Mouse (Mus musculus) limb, embryonic 13.5 days (tissue): ENCODE measurements around the gene Anapc2. TPM values are rescaled to one million over a fixed set of nuclear protein-coding genes. Genes with fewer than 3 reads are reported as not detected.

Experiments used
- ATAC-seq: fragments of 200-750 bp; cut with Nextera tagmentation; 2 replicates; pipeline ENCODE4 v1.8.0; 2017; ENCODE audit warnings: low read depth, moderate number of reproducible peaks, moderate TSS enrichment; ENCODE audit not compliant: low FRiP score
- H3K27ac ChIP-seq: fragments of 300-500 bp; sonication (generic); 2 replicates; pipeline ENCODE4 v1.5.1; 2015; ENCODE audit warnings: inconsistent platforms, mild to moderate bottlenecking, moderate library complexity
- H3K27me3 ChIP-seq: fragments of 300-500 bp; sonication (generic); 2 replicates; pipeline ENCODE4 v1.6.1; 2015; ENCODE audit warnings: mild to moderate bottlenecking, inconsistent platforms
- H3K36me3 ChIP-seq: fragments of 300-500 bp; sonication (generic); 2 replicates; pipeline ENCODE4 v1.6.1; 2015; ENCODE audit warnings: inconsistent platforms, mild to moderate bottlenecking, moderate library complexity
- H3K4me1 ChIP-seq: fragments of 300-500 bp; sonication (generic); 2 replicates; pipeline ENCODE4 v1.6.1; 2015; ENCODE audit warnings: inconsistent platforms
- H3K4me2 ChIP-seq: fragments of 300-500 bp; sonication (generic); replicated peaks from 2 replicates; pipeline ENCODE4 v1.6.1; 2015; ENCODE audit warnings: inconsistent platforms, mild to moderate bottlenecking, moderate library complexity
- H3K4me3 ChIP-seq: fragments of 300-500 bp; sonication (generic); 2 replicates; pipeline ENCODE4 v1.5.1; 2015; ENCODE audit warnings: moderate library complexity, mild to moderate bottlenecking, inconsistent platforms
- H3K9ac ChIP-seq: fragments of 300-500 bp; sonication (generic); 2 replicates; pipeline ENCODE4 v1.6.1; 2015; ENCODE audit warnings: mild to moderate bottlenecking, inconsistent platforms
- H3K9me3 ChIP-seq: fragments of 300-500 bp; sonication (generic); 2 replicates; pipeline ENCODE4 v1.6.1; 2016; ENCODE audit warnings: inconsistent platforms
- WGBS: fragments of 180-500 bp; shearing (Covaris S2); methylation state at CpG from one replicate; pipeline ENCODE4 v1.1.7; 2015; 5-methylcytosine and 5-hydroxymethylcytosine counted together
- polyA plus RNA-seq: library from polyadenylated mRNA; unstranded; fragments of >200 nt; fragmentation: Nextera tagmentation; extraction: Ambion mirVana; gene quantifications from 2 replicates; pipeline ENCODE4 v1.2.1, GENCODE M21; 2015

The Anapc2 gene
- polyA plus RNA-seq, 1 experiment from 2014 or later = 154 TPM

DNA sequence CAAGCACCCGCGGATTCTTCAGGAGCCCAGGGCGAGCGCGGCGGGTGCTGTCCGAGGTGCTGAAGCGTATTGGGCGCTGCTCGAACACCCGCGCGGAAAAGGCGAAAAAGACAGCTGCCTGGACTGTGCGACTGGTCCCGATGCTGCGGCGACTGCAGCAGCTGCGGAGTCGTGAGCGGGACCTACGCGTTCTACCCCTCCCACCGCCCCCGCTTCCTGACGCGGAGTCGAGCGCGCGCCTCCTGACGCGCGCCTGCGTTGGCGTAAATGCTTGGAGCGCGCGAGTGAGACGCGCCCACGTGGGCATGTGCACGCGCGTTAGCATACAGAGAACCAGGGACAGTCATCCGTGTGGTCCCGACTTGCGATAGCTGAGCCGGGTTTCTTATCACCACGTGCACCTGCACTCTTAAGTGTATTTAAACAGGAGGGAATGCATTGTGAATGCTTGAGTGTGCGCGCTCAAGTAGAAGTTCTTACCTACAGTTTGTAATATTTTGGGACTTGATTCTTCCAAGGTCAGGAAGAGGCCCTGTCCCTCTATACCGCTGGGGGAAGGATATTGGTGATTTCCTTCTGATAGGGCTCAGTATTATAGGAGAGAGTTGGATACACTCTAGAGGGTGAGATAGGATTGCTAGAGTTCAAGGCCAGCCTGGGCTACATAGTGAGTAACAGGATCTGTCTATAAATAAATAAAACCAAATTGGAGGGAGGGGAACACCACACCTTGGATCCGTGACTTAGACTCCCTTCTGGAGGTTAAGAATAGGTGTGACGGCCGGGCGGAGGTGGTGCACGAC, 46.9 kb downstream of the Anapc2 start, which contains the start of gene Grin1:
Grin1 (minus strand) TSS at position 217 of the 803 bp plus-strand sequence.
- Histone ChIP-seq H3K4me1 (peaks cover 8% of the 10 kb centered on the region), H3K36me3 (no peaks in the 10 kb centered on the region), H3K4me2 (peak within 1 kb of the TSS; percentile 66), H3K9ac (no peak within 1 kb of the TSS), H3K4me3 (peak within 1 kb of the TSS; percentile 36), H3K27me3 (peaks cover 77% of the 10 kb centered on the region), H3K27ac (no peak within 1 kb of the TSS), H3K9me3 (no peaks in the 10 kb centered on the region)
- ATAC-seq = peak; percentile 69
- WGBS = 10% methylated on average over 58 of the region's 58 CpGs

DNA sequence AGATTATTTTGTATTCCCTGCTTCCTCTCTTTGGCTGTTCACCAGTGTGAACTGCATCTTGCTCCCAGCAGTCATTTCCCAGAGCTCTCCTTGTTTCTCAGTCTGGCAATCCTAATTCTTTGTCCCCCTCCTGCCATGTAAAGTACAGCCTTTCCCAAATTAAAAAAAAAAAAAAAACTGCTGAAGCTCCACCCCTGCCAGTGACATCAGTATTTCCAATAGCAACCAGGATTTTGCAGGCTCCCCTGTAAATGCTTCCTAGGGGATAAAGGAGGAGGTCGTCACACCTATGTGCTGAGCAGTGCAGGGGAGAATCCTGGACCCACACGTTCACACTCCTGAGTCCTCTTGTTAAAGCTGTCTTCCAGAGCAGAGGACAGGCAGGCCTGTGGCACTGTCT, 47.8 kb downstream of the Anapc2 start:
- Histone ChIP-seq H3K36me3 (no peaks in the 10 kb centered on the region), H3K9ac (no peak overlapping the region), H3K27me3 (peaks cover 68% of the 10 kb centered on the region), H3K9me3 (no peaks in the 10 kb centered on the region), H3K4me1 (peaks cover 8% of the 10 kb centered on the region), H3K4me2 (no peak overlapping the region), H3K27ac (no peak overlapping the region), H3K4me3 (no peak overlapping the region)
- no peak for ATAC-seq
- 22% methylated on average over 2 of the region's 2 CpGs for WGBS

DNA sequence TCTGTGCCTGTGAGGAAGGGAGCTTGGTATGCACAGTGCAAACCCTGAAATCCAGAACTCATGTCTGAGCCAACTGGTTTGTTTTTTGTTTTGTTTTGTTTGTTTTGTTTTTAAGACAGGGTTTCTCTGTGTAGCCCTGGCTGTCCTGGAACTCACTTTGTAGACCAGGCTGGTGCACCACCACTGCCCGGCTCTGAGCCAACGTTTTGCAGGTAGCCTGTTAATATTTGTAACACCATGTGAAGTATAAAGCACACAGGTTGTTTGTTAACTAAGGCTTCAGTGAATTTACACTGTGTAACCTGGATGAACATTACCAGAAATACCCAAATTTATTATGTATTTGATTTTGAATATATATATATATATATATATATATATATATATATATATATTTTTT, 53.8 kb downstream of the Anapc2 start:
- H3K36me3 ChIP-seq = no peaks in the 10 kb centered on the region
- H3K9ac ChIP-seq = no peak overlapping the region
- H3K27ac ChIP-seq = no peak overlapping the region
- 76% methylated on average over 2 of the region's 2 CpGs for WGBS
- peaks cover 9% of the 10 kb centered on the region for H3K27me3 ChIP-seq
- no peak for ATAC-seq
- no peaks in the 10 kb centered on the region for H3K9me3 ChIP-seq
- H3K4me1 ChIP-seq = peaks cover under 1% of the 10 kb centered on the region; the same call in 1 of the 2 replicates
- H3K4me2 ChIP-seq = no peak overlapping the region
- H3K4me3 ChIP-seq = no peak overlapping the region

DNA sequence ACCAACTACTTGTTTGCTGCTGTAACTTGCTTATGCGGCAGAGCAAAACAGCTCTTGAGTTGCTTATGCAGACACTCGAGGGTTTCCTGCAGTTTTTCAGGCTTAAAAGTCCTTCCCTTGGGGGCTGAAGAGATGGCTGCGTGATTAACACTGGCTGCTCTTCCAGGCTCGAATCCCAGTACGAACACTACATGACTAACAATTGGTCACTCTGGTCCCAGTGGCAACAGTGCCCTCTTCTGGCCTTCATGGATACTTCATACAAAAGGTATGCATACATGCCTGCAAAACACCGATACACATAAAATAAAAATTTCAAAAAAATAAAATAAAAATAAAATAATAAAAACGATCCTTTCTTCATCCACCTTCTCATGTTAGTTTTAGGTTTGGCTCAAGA, 56.2 kb downstream of the Anapc2 start:
- whole genome bisulfite sequencing = 39% methylated on average over 7 of the region's 7 CpGs

DNA sequence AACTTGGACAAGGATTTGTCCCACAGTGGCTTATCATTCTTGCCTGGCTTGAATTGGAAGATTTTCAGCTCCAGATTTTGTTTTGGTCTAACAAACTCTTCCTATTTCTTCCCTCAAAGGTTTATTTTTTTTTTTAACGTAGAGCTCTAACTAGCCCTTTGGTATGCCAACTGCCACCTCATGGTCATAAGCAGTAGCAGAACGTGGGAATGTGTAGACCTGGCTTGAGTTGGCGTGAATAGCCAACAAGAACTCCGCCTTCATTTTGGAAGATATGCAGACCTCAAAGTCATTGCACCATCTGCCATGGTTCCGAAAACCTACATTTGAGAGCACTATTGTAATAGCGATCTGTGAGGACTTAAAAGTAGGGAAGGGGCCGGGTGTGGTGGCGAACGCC, 59.2 kb downstream of the Anapc2 start:
- H3K4me2 ChIP-seq = peak overlapping the region; percentile 71
- ATAC-seq = no peak
- no peak overlapping the region for H3K27ac ChIP-seq
- no peaks in the 10 kb centered on the region for H3K9me3 ChIP-seq
- H3K36me3 ChIP-seq = peaks cover 28% of the 10 kb centered on the region
- peak overlapping the region; percentile 92 for H3K4me3 ChIP-seq
- peaks cover 20% of the 10 kb centered on the region for H3K4me1 ChIP-seq
- no peaks in the 10 kb centered on the region for H3K27me3 ChIP-seq
- H3K9ac ChIP-seq = peak overlapping the region; percentile 91
- WGBS = 62% methylated on average over 9 of the region's 9 CpGs

More for the DNA sequence above, 56.2 kb downstream of the Anapc2 start:
- Histone ChIP-seq H3K4me2 (no peak overlapping the region), H3K9me3 (no peaks in the 10 kb centered on the region), H3K4me1 (peaks cover 12% of the 10 kb centered on the region), H3K36me3 (no peaks in the 10 kb centered on the region), H3K4me3 (no peak overlapping the region), H3K27me3 (no peaks in the 10 kb centered on the region), H3K9ac (no peak overlapping the region), H3K27ac (no peak overlapping the region)
- ATAC-seq = no peak

DNA sequence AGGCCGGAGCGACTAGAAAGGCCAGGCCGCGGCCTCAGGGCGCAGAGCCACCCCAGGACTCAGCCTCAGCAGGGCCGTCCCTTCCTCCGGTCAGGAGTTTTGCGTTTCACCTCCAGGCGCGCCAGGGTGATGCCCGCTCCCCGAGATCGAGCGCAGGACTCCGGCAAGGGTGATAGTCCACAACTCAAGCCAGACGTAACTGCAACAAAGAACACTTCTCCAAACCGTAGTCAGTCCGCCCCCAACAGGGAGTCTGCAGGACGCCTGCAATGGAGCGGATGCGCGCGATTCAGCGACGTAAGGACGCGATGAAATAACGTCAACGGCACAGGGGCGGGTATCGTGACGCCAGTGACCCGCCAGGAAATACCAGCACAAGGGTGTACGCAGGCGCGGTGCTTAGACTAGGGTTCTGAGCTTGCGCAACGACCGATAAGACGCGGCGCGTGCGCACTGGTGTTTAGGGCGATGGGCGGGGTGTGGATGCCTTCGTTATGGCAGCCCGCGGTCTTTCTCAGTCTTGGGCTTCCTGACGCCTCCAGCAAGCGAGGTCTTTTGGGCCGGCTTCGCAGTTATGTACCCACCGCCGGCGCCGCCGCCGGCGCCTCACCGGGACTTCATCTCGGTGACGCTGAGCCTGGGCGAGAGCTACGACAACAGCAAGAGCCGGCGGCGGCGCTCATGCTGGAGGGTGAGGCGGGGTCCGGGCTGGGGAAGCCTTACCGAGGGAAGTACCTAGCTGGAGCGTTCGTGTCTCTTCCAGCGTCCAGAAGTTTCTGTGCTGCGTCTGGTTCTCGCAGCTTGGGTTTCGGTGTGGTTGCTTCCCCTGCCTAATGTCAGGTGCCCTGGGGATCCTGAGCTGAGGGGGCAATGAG, 60.2 kb downstream of the Anapc2 start, which contains the start of gene Man1b1:
Man1b1 (plus strand) TSS at position 53 of the 875 bp plus-strand sequence.
- Histone ChIP-seq H3K27me3 (no peaks in the 10 kb centered on the region), H3K4me1 (peaks cover 20% of the 10 kb centered on the region), H3K27ac (peak within 1 kb of the TSS; percentile 88), H3K9ac (peak within 1 kb of the TSS; percentile 91), H3K4me2 (peak within 1 kb of the TSS; percentile 98), H3K9me3 (no peaks in the 10 kb centered on the region), H3K36me3 (peaks cover 39% of the 10 kb centered on the region), H3K4me3 (peak within 1 kb of the TSS; percentile 92)
- under 1% methylated on average over 78 of the region's 78 CpGs for WGBS
- ATAC-seq = peak; percentile 98

DNA sequence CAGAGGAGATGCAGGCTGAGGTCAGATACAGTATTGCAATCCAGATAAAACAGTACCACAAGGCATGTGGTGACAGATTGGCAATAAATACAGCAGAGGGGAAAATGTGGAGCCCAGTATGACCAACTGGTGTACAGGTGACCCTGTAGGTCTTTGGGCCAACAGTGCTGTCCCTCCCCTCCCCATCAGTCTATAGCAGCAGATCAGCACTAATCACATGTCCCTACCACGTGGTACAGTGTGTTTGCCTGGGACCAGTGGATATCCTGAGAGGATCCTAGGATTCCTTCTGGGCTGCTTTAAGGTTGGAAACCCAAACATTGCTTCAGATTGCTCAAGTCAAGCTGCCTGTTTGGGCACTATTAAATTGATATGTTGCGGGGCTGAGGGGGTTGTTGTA, 61.3 kb downstream of the Anapc2 start:
- 79% methylated on average over 2 of the region's 2 CpGs for WGBS

More for the DNA sequence above, 61.3 kb downstream of the Anapc2 start:
- Histone ChIP-seq H3K4me1 (peaks cover 20% of the 10 kb centered on the region), H3K9me3 (no peaks in the 10 kb centered on the region), H3K4me3 (peak overlapping the region; percentile 92), H3K9ac (peak overlapping the region; percentile 88), H3K27me3 (no peaks in the 10 kb centered on the region), H3K4me2 (peak overlapping the region; percentile 98), H3K36me3 (peaks cover 49% of the 10 kb centered on the region), H3K27ac (no peak overlapping the region)
- no peak for ATAC-seq

Other genes with a start within 250 kb of the Anapc2 start
- gene Nsmf, start 218.1 kb upstream of the Anapc2 start, polyA plus RNA-seq = 75.9 and 82.9 TPM in 2 replicates
- gene Entpd8, start 192.2 kb upstream of the Anapc2 start, polyA plus RNA-seq = not detected in 2 replicates
- 0.11 TPM in 1 of 2 replicates, not detected in the other for gene Noxa1, start 177.3 kb upstream of the Anapc2 start, polyA plus RNA-seq
- gene Nrarp, start 91.7 kb upstream of the Anapc2 start, polyA plus RNA-seq = 12.6 and 15.3 TPM in 2 replicates
- gene Tor4a, start 75.6 kb upstream of the Anapc2 start, polyA plus RNA-seq = 4.1 and 4.8 TPM in 2 replicates
- gene Nelfb, start 61.0 kb upstream of the Anapc2 start, polyA plus RNA-seq = 122 and 124 TPM in 2 replicates
- gene Stpg3, start 57.8 kb upstream of the Anapc2 start, polyA plus RNA-seq = 0.11 TPM in 1 of 2 replicates, not detected in the other
- not detected in 2 replicates for gene Fam166a, start 53.7 kb upstream of the Anapc2 start, polyA plus RNA-seq
- gene Tubb4b, start 47.8 kb upstream of the Anapc2 start, polyA plus RNA-seq = 423 and 425 TPM in 2 replicates
- gene Slc34a3, start 38.1 kb upstream of the Anapc2 start, polyA plus RNA-seq = not detected in 2 replicates
- gene Rnf224, start 35.7 kb upstream of the Anapc2 start, polyA plus RNA-seq = not detected in 2 replicates
- gene Rnf208, start 30.2 kb upstream of the Anapc2 start, polyA plus RNA-seq = 8.6 and 9.2 TPM in 2 replicates
- not detected in 2 replicates for gene Cysrt1, start 30.0 kb upstream of the Anapc2 start, polyA plus RNA-seq
- 4.4 and 6.0 TPM in 2 replicates for gene AL732309.1, start 25.6 kb upstream of the Anapc2 start, polyA plus RNA-seq
- 23.6 and 24.2 TPM in 2 replicates for gene Tmem203, start 17.0 kb upstream of the Anapc2 start, polyA plus RNA-seq
- 7.2 and 8.2 TPM in 2 replicates for gene Tprn, start 9.9 kb upstream of the Anapc2 start, polyA plus RNA-seq
- gene Ssna1, start within 50 bp of the Anapc2 start, polyA plus RNA-seq = 231 and 234 TPM in 2 replicates
- gene Tmem210, start 15.7 kb downstream of the Anapc2 start, polyA plus RNA-seq = not detected in 2 replicates
- not detected in 2 replicates for gene Lrrc26, start 17.4 kb downstream of the Anapc2 start, polyA plus RNA-seq
- gene Grin1, start 46.7 kb downstream of the Anapc2 start, polyA plus RNA-seq = 0.61 and 0.97 TPM in 2 replicates
- gene Man1b1, start 59.9 kb downstream of the Anapc2 start, polyA plus RNA-seq = 54.5 and 60.2 TPM in 2 replicates
- gene Dpp7, start 83.9 kb downstream of the Anapc2 start, polyA plus RNA-seq = 21.3 and 24.7 TPM in 2 replicates
- 11.3 and 13.2 TPM in 2 replicates for gene Uap1l1, start 93.2 kb downstream of the Anapc2 start, polyA plus RNA-seq
- gene Sapcd2, start 99.8 kb downstream of the Anapc2 start, polyA plus RNA-seq = 43.4 and 45.5 TPM in 2 replicates
- gene Entpd2, start 123.4 kb downstream of the Anapc2 start, polyA plus RNA-seq = 0.55 and 0.73 TPM in 2 replicates
- gene Npdc1, start 126.9 kb downstream of the Anapc2 start, polyA plus RNA-seq = 29.1 and 32.6 TPM in 2 replicates
- 0.06 TPM in 1 of 2 replicates, not detected in the other for gene Fut7, start 150.8 kb downstream of the Anapc2 start, polyA plus RNA-seq
- gene Abca2, start 156.2 kb downstream of the Anapc2 start, polyA plus RNA-seq = 3.3 and 3.8 TPM in 2 replicates
- 2.2 and 2.5 TPM in 2 replicates for gene Clic3, start 184.4 kb downstream of the Anapc2 start, polyA plus RNA-seq
- 35.0 and 37.6 TPM in 2 replicates for gene Paxx, start 188.6 kb downstream of the Anapc2 start, polyA plus RNA-seq
- gene Ptgds, start 197.6 kb downstream of the Anapc2 start, polyA plus RNA-seq = 0.80 and 2.5 TPM in 2 replicates
- not detected in 2 replicates for gene Lcn12, start 221.4 kb downstream of the Anapc2 start, polyA plus RNA-seq
- 69.5 and 79.7 TPM in 2 replicates for gene Fbxw5, start 228.3 kb downstream of the Anapc2 start, polyA plus RNA-seq
- gene C8g, start 229.2 kb downstream of the Anapc2 start, polyA plus RNA-seq = 5.5 and 7.2 TPM in 2 replicates